Mouse (Mus musculus) heart, embryonic 11.5 days (tissue): ENCODE measurements at regions not wholly inside any gene's neighbourhood (a gene's known extent, or its start where the extent isn't known, plus 50 kb on each side); places are given as distances from the start of the nearest gene placed in this dataset.

ENCODE experiments used
- ATAC-seq: fragments of 200-750 bp; cut with Nextera tagmentation; replicated peaks from 2 replicates; pipeline ENCODE4 v1.8.0; 2017; ENCODE audit warnings: moderate library complexity; ENCODE audit not compliant: insufficient number of reproducible peaks, low FRiP score, low TSS enrichment
- H3K27ac ChIP-seq: fragments of 300-500 bp; sonication (generic); 2 replicates; pipeline ENCODE4 v1.5.1; 2014; ENCODE audit warnings: mild to moderate bottlenecking, low read depth, low read length
- H3K27me3 ChIP-seq: fragments of 300-500 bp; sonication (generic); 2 replicates; pipeline ENCODE4 v1.6.1; 2014; ENCODE audit warnings: mild to moderate bottlenecking, low read length, mixed read lengths; ENCODE audit not compliant: control insufficient read depth, insufficient read depth
- H3K36me3 ChIP-seq: fragments of 300-500 bp; sonication (generic); 2 replicates; pipeline ENCODE4 v1.6.1; 2014; ENCODE audit warnings: mild to moderate bottlenecking, low read length, moderate library complexity, mixed read lengths; ENCODE audit not compliant: control insufficient read depth, insufficient read depth
- H3K4me1 ChIP-seq: fragments of 300-500 bp; sonication (generic); 2 replicates; pipeline ENCODE4 v1.6.1; 2014; ENCODE audit warnings: low read length; ENCODE audit not compliant: control insufficient read depth, insufficient read depth
- H3K4me2 ChIP-seq: fragments of 300-500 bp; sonication (generic); 2 replicates; pipeline ENCODE4 v1.6.1; 2014; ENCODE audit warnings: mild to moderate bottlenecking, moderate library complexity
- H3K4me3 ChIP-seq: fragments of 300-500 bp; sonication (generic); 2 replicates; pipeline ENCODE4 v1.5.1; 2014; ENCODE audit warnings: low read depth, low read length
- H3K9ac ChIP-seq: fragments of 300-500 bp; sonication (generic); 2 replicates; pipeline ENCODE4 v1.6.1; 2014; ENCODE audit warnings: mild to moderate bottlenecking, low read depth, low read length, moderate library complexity
- H3K9me3 ChIP-seq: fragments of 300-500 bp; sonication (generic); replicated peaks from 2 replicates; pipeline ENCODE4 v1.6.1; 2016; ENCODE audit warnings: low read length; ENCODE audit not compliant: control insufficient read depth
- WGBS: fragments of 180-500 bp; shearing (Covaris S2); extraction: QIAGEN DNeasy Blood & Tissue Kit; methylation state at CpG from one replicate; pipeline ENCODE4 v1.1.7; 2014; ENCODE audit not compliant: insufficient replicate concordance; 5-methylcytosine and 5-hydroxymethylcytosine counted together

- no peak overlapping the region for H3K4me3 ChIP-seq
- 74% methylated on average over 1 of the region's 1 CpGs for WGBS
- ATAC-seq, result no peak
Measured at GRCm38 (mm10) chr15:63050033-63050432, 794.9 kb downstream of the Gsdmc2 start.

GRCm38 (mm10) chr15:63042367-63042766 is 802.6 kb downstream of the Gsdmc2 start:
- Histone ChIP-seq H3K9me3 (no peaks in the 10 kb centered on the region), H3K27me3 (no peaks in the 10 kb centered on the region), H3K9ac (no peak overlapping the region), H3K27ac (no peak overlapping the region), H3K36me3 (no peaks in the 10 kb centered on the region), H3K4me3 (no peak overlapping the region), H3K4me2 (no peak overlapping the region), H3K4me1 (no peaks in the 10 kb centered on the region)
- ATAC-seq, result no peak

More at GRCm38 (mm10) chr15:63050033-63050432, 794.9 kb downstream of the Gsdmc2 start:
- Histone ChIP-seq H3K9me3 (no peaks in the 10 kb centered on the region), H3K9ac (no peak overlapping the region), H3K36me3 (no peaks in the 10 kb centered on the region), H3K4me2 (no peak overlapping the region), H3K27ac (no peak overlapping the region), H3K27me3 (no peaks in the 10 kb centered on the region), H3K4me1 (no peaks in the 10 kb centered on the region)

- no peak for ATAC-seq
- H3K4me1 ChIP-seq, result no peaks in the 10 kb centered on the region
- 85% methylated on average over 7 of the region's 7 CpGs for WGBS
- no peak overlapping the region for H3K27ac ChIP-seq
- no peak overlapping the region for H3K9ac ChIP-seq
- no peak overlapping the region for H3K4me2 ChIP-seq
- no peaks in the 10 kb centered on the region for H3K9me3 ChIP-seq
- H3K27me3 ChIP-seq, result no peaks in the 10 kb centered on the region
- no peak overlapping the region for H3K4me3 ChIP-seq
- no peaks in the 10 kb centered on the region for H3K36me3 ChIP-seq
Measured at GRCm38 (mm10) chr15:63036241-63036640, 808.7 kb downstream of the Gsdmc2 start.

- no peak overlapping the region for H3K27ac ChIP-seq
- H3K4me1 ChIP-seq, result no peaks in the 10 kb centered on the region
- H3K27me3 ChIP-seq, result no peaks in the 10 kb centered on the region
- no peaks in the 10 kb centered on the region for H3K9me3 ChIP-seq
- ATAC-seq, result no peak
- H3K4me2 ChIP-seq, result no peak overlapping the region
- no peak overlapping the region for H3K4me3 ChIP-seq
- 52% methylated on average over 2 of the region's 2 CpGs for WGBS
- no peaks in the 10 kb centered on the region for H3K36me3 ChIP-seq
- no peak overlapping the region for H3K9ac ChIP-seq
Measured at GRCm38 (mm10) chr15:63020826-63021225, 824.2 kb downstream of the Gsdmc2 start.

- H3K9me3 ChIP-seq, result no peaks in the 10 kb centered on the region
- no peaks in the 10 kb centered on the region for H3K36me3 ChIP-seq
- H3K9ac ChIP-seq, result no peak overlapping the region
- no peak for ATAC-seq
- H3K4me2 ChIP-seq, result no peak overlapping the region
- H3K27me3 ChIP-seq, result no peaks in the 10 kb centered on the region
- no peaks in the 10 kb centered on the region for H3K4me1 ChIP-seq
- 65% methylated on average over 3 of the region's 3 CpGs for WGBS
- no peak overlapping the region for H3K4me3 ChIP-seq
- no peak overlapping the region for H3K27ac ChIP-seq
Measured at GRCm38 (mm10) chr15:63017966-63018365, 827.0 kb downstream of the Gsdmc2 start.

GRCm38 (mm10) chr15:63006471-63007228 is 838.3 kb downstream of the Gsdmc2 start:
- Histone ChIP-seq H3K4me3 (no peak overlapping the region), H3K27me3 (no peaks in the 10 kb centered on the region), H3K4me2 (no peak overlapping the region), H3K9me3 (no peaks in the 10 kb centered on the region), H3K9ac (no peak overlapping the region), H3K4me1 (no peaks in the 10 kb centered on the region), H3K27ac (no peak overlapping the region), H3K36me3 (no peaks in the 10 kb centered on the region)
- ATAC-seq, result no peak
- 74% methylated on average over 14 of the region's 14 CpGs for WGBS

GRCm38 (mm10) chr15:62994691-62995090 is 850.3 kb downstream of the Gsdmc2 start:
- no peak overlapping the region for H3K4me2 ChIP-seq
- H3K4me1 ChIP-seq, result no peaks in the 10 kb centered on the region
- no peak overlapping the region for H3K27ac ChIP-seq
- H3K27me3 ChIP-seq, result no peaks in the 10 kb centered on the region
- H3K9ac ChIP-seq, result no peak overlapping the region
- no peaks in the 10 kb centered on the region for H3K36me3 ChIP-seq
- ATAC-seq, result no peak
- WGBS, result 83% methylated on average over 2 of the region's 2 CpGs
- H3K4me3 ChIP-seq, result no peak overlapping the region
- H3K9me3 ChIP-seq, result no peaks in the 10 kb centered on the region

GRCm38 (mm10) chr15:62986871-62987270 is 858.1 kb downstream of the Gsdmc2 start:
- ATAC-seq, result no peak
- WGBS, result 72% methylated on average over 4 of the region's 4 CpGs

GRCm38 (mm10) chr15:62986147-62986546 is 858.8 kb downstream of the Gsdmc2 start:
- no peak overlapping the region for H3K4me3 ChIP-seq
- no peaks in the 10 kb centered on the region for H3K36me3 ChIP-seq
- H3K9me3 ChIP-seq, result no peaks in the 10 kb centered on the region
- H3K9ac ChIP-seq, result no peak overlapping the region
- 68% methylated on average over 7 of the region's 7 CpGs for WGBS
- H3K27me3 ChIP-seq, result no peaks in the 10 kb centered on the region
- H3K4me1 ChIP-seq, result no peaks in the 10 kb centered on the region
- H3K27ac ChIP-seq, result no peak overlapping the region
- no peak overlapping the region for H3K4me2 ChIP-seq
- ATAC-seq, result no peak

More at GRCm38 (mm10) chr15:62986871-62987270, 858.1 kb downstream of the Gsdmc2 start:
- H3K27ac ChIP-seq, result no peak overlapping the region
- no peak overlapping the region for H3K4me2 ChIP-seq
- H3K36me3 ChIP-seq, result no peaks in the 10 kb centered on the region
- no peak overlapping the region for H3K9ac ChIP-seq
- no peaks in the 10 kb centered on the region for H3K9me3 ChIP-seq
- no peaks in the 10 kb centered on the region for H3K4me1 ChIP-seq
- no peaks in the 10 kb centered on the region for H3K27me3 ChIP-seq
- no peak overlapping the region for H3K4me3 ChIP-seq
